Mouse (Mus musculus) bone marrow macrophage, adult 2 months (primary cell): Measurements from ENCODE around the gene Strn3. TPM values are rescaled to one million over a fixed set of nuclear protein-coding genes. Genes with fewer than 3 reads are reported as not detected.

Experiments
- H3K27ac ChIP-seq: 2 replicates; pipeline ENCODE4 v1.5.1; 2012; ENCODE audit warnings: low read depth, low read length; ENCODE audit not compliant: insufficient read depth
- H3K4me1 ChIP-seq: 2 replicates; pipeline ENCODE4 v1.6.1; 2012; ENCODE audit warnings: low read length; ENCODE audit not compliant: control insufficient read depth, insufficient read depth
- H3K4me3 ChIP-seq: 2 replicates; pipeline ENCODE4 v1.5.1; 2012; ENCODE audit warnings: mild to moderate bottlenecking, low read length, moderate library complexity; ENCODE audit not compliant: insufficient read depth
- CTCF ChIP-seq: IDR thresholded peaks from 2 replicates; pipeline ENCODE4 v1.5.1; 2012; ENCODE audit warnings: low read depth, mild to moderate bottlenecking, low read length, moderate library complexity
- POLR2A ChIP-seq: IDR thresholded peaks from 2 replicates; pipeline ENCODE4 v1.6.1; 2012; ENCODE audit warnings: mild to moderate bottlenecking, low read depth, low read length, borderline replicate concordance
- polyA plus RNA-seq: library from polyadenylated mRNA; stranded (reverse); fragments of >200 nt; gene quantifications from 2 replicates; pipeline ENCODE4 v1.2.4, GENCODE M21; 2012; ENCODE audit not compliant: missing spikeins, insufficient read depth, insufficient read length

Gene Strn3
- polyA plus RNA-seq, 1 experiment, result 35.1 TPM

- Histone ChIP-seq H3K27ac (no peak overlapping the region), H3K4me3 (no peak overlapping the region)
These were observed 18.5 kb upstream of the Strn3 start for GRCm38 (mm10) chr12:51710154-51710553.

GRCm38 (mm10) chr12:51709741-51710140 is 18.0 kb upstream of the Strn3 start:
- Histone ChIP-seq H3K4me3 (no peak overlapping the region), H3K27ac (no peak overlapping the region)
- TF ChIP-seq CTCF (no peak), POLR2A (no peak)

More at GRCm38 (mm10) chr12:51710154-51710553, 18.5 kb upstream of the Strn3 start:
- H3K4me1 ChIP-seq, result peaks cover 21% of the 10 kb centered on the region
- TF ChIP-seq CTCF (no peak), POLR2A (no peak)

GRCm38 (mm10) chr12:51708941-51709686 is 17.4 kb upstream of the Strn3 start:
- Histone ChIP-seq H3K4me3 (no peak overlapping the region), H3K27ac (no peak overlapping the region), H3K4me1 (peaks cover 31% of the 10 kb centered on the region)
- TF ChIP-seq POLR2A (no peak), CTCF (no peak)

More at GRCm38 (mm10) chr12:51709741-51710140, 18.0 kb upstream of the Strn3 start:
- peaks cover 25% of the 10 kb centered on the region for H3K4me1 ChIP-seq

GRCm38 (mm10) chr12:51706673-51707235 is 15.1 kb upstream of the Strn3 start:
- TF ChIP-seq CTCF, result no peak
- no peak for TF ChIP-seq POLR2A
- peak overlapping the region; percentile 40 for H3K27ac ChIP-seq
- no peak overlapping the region for H3K4me3 ChIP-seq
- peaks cover 33% of the 10 kb centered on the region for H3K4me1 ChIP-seq

- peaks cover 33% of the 10 kb centered on the region for H3K4me1 ChIP-seq
- H3K4me3 ChIP-seq, result no peak overlapping the region
- TF ChIP-seq CTCF (no peak), POLR2A (no peak)
- H3K27ac ChIP-seq, result no peak overlapping the region
These were observed 14.1 kb upstream of the Strn3 start for GRCm38 (mm10) chr12:51705778-51706177.

- H3K27ac ChIP-seq, result no peak overlapping the region
- no peak for TF ChIP-seq POLR2A
- no peak for TF ChIP-seq CTCF
- H3K4me1 ChIP-seq, result peaks cover 33% of the 10 kb centered on the region
These were observed 12.9 kb upstream of the Strn3 start for GRCm38 (mm10) chr12:51704572-51704971.

GRCm38 (mm10) chr12:51703859-51704258 is 12.2 kb upstream of the Strn3 start:
- Histone ChIP-seq H3K27ac (peak overlapping the region; percentile 40), H3K4me1 (peaks cover 32% of the 10 kb centered on the region), H3K4me3 (no peak overlapping the region)
- TF ChIP-seq POLR2A (no peak), CTCF (no peak)

More at GRCm38 (mm10) chr12:51704572-51704971, 12.9 kb upstream of the Strn3 start:
- H3K4me3 ChIP-seq, result no peak overlapping the region

GRCm38 (mm10) chr12:51701723-51702122 is 10.0 kb upstream of the Strn3 start:
- H3K27ac ChIP-seq, result no peak overlapping the region
- no peak for TF ChIP-seq POLR2A
- TF ChIP-seq CTCF, result no peak
- no peak overlapping the region for H3K4me3 ChIP-seq
- H3K4me1 ChIP-seq, result peaks cover 24% of the 10 kb centered on the region

- Histone ChIP-seq H3K4me1 (peaks cover 16% of the 10 kb centered on the region), H3K4me3 (no peak overlapping the region), H3K27ac (no peak overlapping the region)
- TF ChIP-seq CTCF, result no peak
- no peak for TF ChIP-seq POLR2A
These were observed 8.1 kb upstream of the Strn3 start for GRCm38 (mm10) chr12:51699623-51700393.

- H3K27ac ChIP-seq, result no peak overlapping the region
- TF ChIP-seq CTCF, result no peak
- TF ChIP-seq POLR2A, result no peak
- peaks cover 15% of the 10 kb centered on the region for H3K4me1 ChIP-seq
- no peak overlapping the region for H3K4me3 ChIP-seq
These were observed 4.5 kb upstream of the Strn3 start for GRCm38 (mm10) chr12:51696157-51696556.
